In genomic region chr17:80991535-80992127, GRCm38 (mm10) we compare ENCODE assay signal across 17 mouse cellular contexts. TPM values are rescaled to one million over a fixed set of nuclear protein-coding genes. Genes with fewer than 3 reads are reported as not detected.
A peak's percentile ranks its signal among the peaks of the same experiment; 100 is the strongest.
DNase-seq lines count a peak whose midpoint lies in the region; ATAC-seq lines count a peak whose summit lies in the region.
"Had no signal": no experiment of that assay in that cellular context is flagged by ENCODE, and none has a peak within 500 bp of the region (broad histone marks: within the 10 kb centered on the region; RNA-seq: fewer than 3 reads in every experiment).

No protein-coding gene starts in this region.

- no peak for DNase-seq in forebrain, embryonic 11.5 days (ENCODE audit: low spot score)
- DNase-seq in heart, postnatal 10 days: no peak
- no peak for DNase-seq in kidney, adult 11 months
- DNase-seq in left cerebral cortex, adult 11 months (ENCODE audit: low spot score): no peak
- DNase-seq: cerebellum, postnatal 10 days; kidney, adult 2 months; kidney, postnatal 25 days; lung, postnatal 10 days; right cerebral cortex, postnatal 25 days; thymus, postnatal 4 days had no signal

- H3K27me3 ChIP-seq in forebrain, embryonic 12.5 days: no peaks in the 10 kb centered on the region
- no peaks in the 10 kb centered on the region for H3K27me3 ChIP-seq in forebrain, embryonic 11.5 days (ENCODE audit: control insufficient read depth, insufficient read depth, low read length)
- H3K27me3 ChIP-seq in heart, embryonic 13.5 days (replicated peaks): no peaks in the 10 kb centered on the region
- no peaks in the 10 kb centered on the region for H3K27me3 ChIP-seq in kidney, embryonic 16.5 days (ENCODE audit: insufficient read depth, low read length)
- no peaks in the 10 kb centered on the region for H3K27me3 ChIP-seq in forebrain, embryonic 16.5 days (replicated peaks; ENCODE audit: control insufficient read depth, insufficient read depth, low read length)
- H3K27me3 ChIP-seq: limb, embryonic 13.5 days had no signal

- H3K4me3 ChIP-seq in forebrain, embryonic 12.5 days (replicated peaks): no peak overlapping the region
- no peak overlapping the region for H3K4me3 ChIP-seq in forebrain, embryonic 11.5 days (ENCODE audit: low read depth, low read length)
- no peak overlapping the region for H3K4me3 ChIP-seq in heart, embryonic 13.5 days
- H3K4me3 ChIP-seq in kidney, embryonic 16.5 days (ENCODE audit: low read length): no peak overlapping the region
- H3K4me3 ChIP-seq in forebrain, embryonic 16.5 days (replicated peaks; ENCODE audit: low read length): no peak overlapping the region
- H3K4me3 ChIP-seq: limb, embryonic 13.5 days had no signal

- 0 out of 2 replicates have a peak overlapping the region, but pooled peaks have one; percentile 25 for H3K27ac ChIP-seq in forebrain, embryonic 12.5 days
- H3K27ac ChIP-seq in forebrain, embryonic 11.5 days (ENCODE audit: low read depth, low read length): no peak overlapping the region
- peak overlapping the region; percentile 54 for H3K27ac ChIP-seq in heart, embryonic 13.5 days (replicated peaks)
- H3K27ac ChIP-seq in kidney, embryonic 16.5 days (ENCODE audit: low read length): no peak overlapping the region
- H3K27ac ChIP-seq in forebrain, embryonic 16.5 days (ENCODE audit: low read length): peak overlapping the region; percentile 66
- H3K27ac ChIP-seq: limb, embryonic 13.5 days; liver, embryonic 14.5 days had no signal

- H3K4me2 ChIP-seq in forebrain, embryonic 12.5 days: no peak overlapping the region
- H3K4me2 ChIP-seq in forebrain, embryonic 11.5 days (ENCODE audit: low read depth, low read length, severe bottlenecking): no peak overlapping the region
- H3K4me2 ChIP-seq in heart, embryonic 13.5 days: peak overlapping the region; percentile 18; the same call in 1 of the 2 replicates
- H3K4me2 ChIP-seq in kidney, embryonic 16.5 days (replicated peaks; ENCODE audit: low read depth, low read length): no peak overlapping the region
- H3K4me2 ChIP-seq in forebrain, embryonic 16.5 days (ENCODE audit: low read length): no peak overlapping the region
- H3K4me2 ChIP-seq: limb, embryonic 13.5 days had no signal

- WGBS in forebrain, embryonic 12.5 days: 73% methylated on average over 8 of the region's 8 CpGs
- 84% methylated on average over 8 of the region's 8 CpGs for WGBS in forebrain, embryonic 11.5 days
- WGBS in heart, embryonic 13.5 days: 41% methylated on average over 8 of the region's 8 CpGs
- 60% methylated on average over 8 of the region's 8 CpGs for WGBS in kidney, embryonic 16.5 days
- 46% methylated on average over 8 of the region's 8 CpGs for WGBS in forebrain, embryonic 16.5 days

- peaks cover 5% of the 10 kb centered on the region; the same call in 1 of the 2 replicates for H3K36me3 ChIP-seq in forebrain, embryonic 12.5 days (replicated peaks)
- H3K36me3 ChIP-seq in forebrain, embryonic 11.5 days (ENCODE audit: control insufficient read depth, insufficient read depth, low read length): no peaks in the 10 kb centered on the region
- H3K36me3 ChIP-seq in heart, embryonic 13.5 days: peaks cover 6% of the 10 kb centered on the region; the same call in 1 of the 2 replicates
- H3K36me3 ChIP-seq in kidney, embryonic 16.5 days (ENCODE audit: insufficient read depth, low read length): peaks cover 5% of the 10 kb centered on the region; the same call in 1 of the 2 replicates
- 0 out of 2 replicates have a peak, but pooled peaks cover 3% of the 10 kb centered on the region for H3K36me3 ChIP-seq in forebrain, embryonic 16.5 days (ENCODE audit: control insufficient read depth, insufficient read depth)

- no peaks in the 10 kb centered on the region; the same call in 1 of the 2 replicates for H3K4me1 ChIP-seq in forebrain, embryonic 12.5 days
- no peaks in the 10 kb centered on the region for H3K4me1 ChIP-seq in forebrain, embryonic 11.5 days (replicated peaks; ENCODE audit: control insufficient read depth, insufficient read depth, low read length)
- peaks cover 18% of the 10 kb centered on the region for H3K4me1 ChIP-seq in heart, embryonic 13.5 days
- no peaks in the 10 kb centered on the region for H3K4me1 ChIP-seq in kidney, embryonic 16.5 days (ENCODE audit: insufficient read depth, low read length)
- H3K4me1 ChIP-seq in forebrain, embryonic 16.5 days (replicated peaks; ENCODE audit: control insufficient read depth, insufficient read depth, low read length): peaks cover 7% of the 10 kb centered on the region; the same call in 1 of the 2 replicates
- H3K4me1 ChIP-seq: limb, embryonic 13.5 days had no signal

- H3K9me3 ChIP-seq in forebrain, embryonic 12.5 days: 0 out of 2 replicates have a peak, but pooled peaks cover 2% of the 10 kb centered on the region
- H3K9me3 ChIP-seq in forebrain, embryonic 11.5 days (ENCODE audit: control insufficient read depth, low read length): no peaks in the 10 kb centered on the region
- peaks cover 5% of the 10 kb centered on the region; the same call in 1 of the 2 replicates for H3K9me3 ChIP-seq in heart, embryonic 13.5 days
- H3K9me3 ChIP-seq in kidney, embryonic 16.5 days (ENCODE audit: low read length): peaks cover 8% of the 10 kb centered on the region; the same call in 1 of the 2 replicates
- H3K9me3 ChIP-seq in forebrain, embryonic 16.5 days (ENCODE audit: control insufficient read depth, low read length): no peaks in the 10 kb centered on the region

- no peak for ATAC-seq in forebrain, embryonic 12.5 days (ENCODE audit: low FRiP score)
- ATAC-seq in forebrain, embryonic 11.5 days (replicated peaks; ENCODE audit: low FRiP score): no peak
- peak; percentile 46; the same call in 1 of the 2 replicates for ATAC-seq in heart, embryonic 13.5 days (ENCODE audit: extremely low read depth, insufficient number of reproducible peaks, low FRiP score, low TSS enrichment)
- peak; percentile 46 for ATAC-seq in kidney, embryonic 16.5 days (ENCODE audit: low FRiP score, low TSS enrichment)
- peak; percentile 82 for ATAC-seq in forebrain, embryonic 16.5 days

- intact Hi-C loops in heart, postnatal 10 days (cut with DNase I): no loop called here

- H3K9ac ChIP-seq in forebrain, embryonic 12.5 days: no peak overlapping the region
- no peak overlapping the region for H3K9ac ChIP-seq in forebrain, embryonic 11.5 days (ENCODE audit: low read length)
- H3K9ac ChIP-seq in heart, embryonic 13.5 days: 0 out of 2 replicates have a peak overlapping the region, but pooled peaks have one; percentile 14
- H3K9ac ChIP-seq in kidney, embryonic 16.5 days (replicated peaks; ENCODE audit: low read length): no peak overlapping the region
- no peak overlapping the region for H3K9ac ChIP-seq in forebrain, embryonic 16.5 days (replicated peaks; ENCODE audit: low read depth, low read length)
- H3K9ac ChIP-seq: limb, embryonic 13.5 days; liver, embryonic 14.5 days had no signal

RNA-seq across cellular contexts. Expression of gene Tmem178, which starts 47.2 kb away (rescaled TPM):
- polyA plus RNA-seq in forebrain, embryonic 12.5 days (2016; fragmentation: Nextera tagmentation; extraction: Ambion mirVana): 23.9 and 24.1 TPM in 2 replicates
- 13.6 and 14.7 TPM in 2 replicates for polyA plus RNA-seq in forebrain, embryonic 11.5 days (2014; fragmentation: Nextera tagmentation; extraction: Ambion mirVana)
- 5.4 and 6.0 TPM in 2 replicates for polyA plus RNA-seq in heart, embryonic 13.5 days (2015; fragmentation: Nextera tagmentation; extraction: Ambion mirVana)
- 1 to 10 TPM; 1.4 to 1.8 TPM for total RNA-seq in heart, postnatal 10 days (2021)
- polyA plus RNA-seq in kidney, embryonic 16.5 days (2015; fragmentation: Nextera tagmentation; extraction: Ambion mirVana): 16.8 and 17.8 TPM in 2 replicates
- polyA plus RNA-seq in forebrain, embryonic 16.5 days (2015; fragmentation: Nextera tagmentation; extraction: Ambion mirVana): 36.3 and 41.4 TPM in 2 replicates
- total RNA-seq: MEL had no signal

Comparison
In these comparisons a context has a peak if more than half of its experiments do, and no peak if none do; other contexts are left out.
1. ATAC-seq: peak in heart, embryonic 13.5 days (single experiment), kidney, embryonic 16.5 days (single experiment) and forebrain, embryonic 16.5 days (single experiment); none in forebrain, embryonic 12.5 days (single experiment) and forebrain, embryonic 11.5 days (single experiment).
2. H3K27ac ChIP-seq: peak in forebrain, embryonic 12.5 days (single experiment), heart, embryonic 13.5 days (single experiment) and forebrain, embryonic 16.5 days (single experiment); none in forebrain, embryonic 11.5 days (single experiment) and kidney, embryonic 16.5 days (single experiment).